Mouse (Mus musculus) forebrain, embryonic 14.5 days (tissue): ENCODE measurements around the gene Wdr78. TPM values are rescaled to one million over a fixed set of nuclear protein-coding genes. Genes with fewer than 3 reads are reported as not detected.

Experiments
- polyA plus RNA-seq: library from polyadenylated mRNA; unstranded; fragments of >200 nt; fragmentation: Nextera tagmentation; extraction: Ambion mirVana; gene quantifications from 2 replicates; pipeline ENCODE4 v1.2.1, GENCODE M21; 2014

Wdr78 gene
- polyA plus RNA-seq, 1 experiment from 2014 or later: 3.4 TPM

Other genes with a start within 250 kb of the Wdr78 start
- 0.76 and 1.5 TPM in 2 replicates for gene Tctex1d1, start 135.9 kb downstream of the Wdr78 start, polyA plus RNA-seq
- gene Insl5, start 87.7 kb downstream of the Wdr78 start, polyA plus RNA-seq: not detected in 2 replicates
- 22.5 and 27.1 TPM in 2 replicates for gene Mier1, start 165 bp downstream of the Wdr78 start, polyA plus RNA-seq
- 3.6 and 4.3 TPM in 2 replicates for gene Slc35d1, start 100.6 kb upstream of the Wdr78 start, polyA plus RNA-seq
- not detected in 2 replicates for gene 4921539E11Rik, start 176.3 kb upstream of the Wdr78 start, polyA plus RNA-seq
- 12.1 and 14.7 TPM in 2 replicates for gene Oma1, start 199.3 kb upstream of the Wdr78 start, polyA plus RNA-seq